Comparison of ENCODE assay signal across 13 mouse cellular contexts in genomic region chr16:9533564-9534332, GRCm38 (mm10).
DNase-seq lines count a peak whose midpoint lies in the region; ATAC-seq lines count a peak whose summit lies in the region.
"Had no signal": no experiment of that assay in that cellular context is flagged by ENCODE, and none has a peak within 500 bp of the region (broad histone marks: within the 10 kb centered on the region; RNA-seq: fewer than 3 reads in every experiment).

No protein-coding gene starts in this region.

- H3K27ac ChIP-seq in embryonic facial prominence, embryonic 10.5 days (replicated peaks): no peak overlapping the region
- H3K27ac ChIP-seq in hindbrain, embryonic 14.5 days: 0 out of 2 replicates have a peak overlapping the region, but pooled peaks have one; percentile 12
- no peak overlapping the region for H3K27ac ChIP-seq in neural tube, embryonic 11.5 days (ENCODE audit: low read depth, low read length)

- H3K36me3 ChIP-seq in embryonic facial prominence, embryonic 10.5 days (replicated peaks): no peaks in the 10 kb centered on the region
- H3K36me3 ChIP-seq in hindbrain, embryonic 14.5 days (replicated peaks; ENCODE audit: control insufficient read depth, insufficient read depth): no peaks in the 10 kb centered on the region
- no peaks in the 10 kb centered on the region for H3K36me3 ChIP-seq in neural tube, embryonic 11.5 days (ENCODE audit: control insufficient read depth, insufficient read depth, low read length)
- H3K36me3 ChIP-seq: heart, embryonic 12.5 days had no signal

- H3K9ac ChIP-seq in hindbrain, embryonic 14.5 days: no peak overlapping the region
- no peak overlapping the region for H3K9ac ChIP-seq in neural tube, embryonic 11.5 days (ENCODE audit: low read length)
- H3K9ac ChIP-seq: heart, embryonic 12.5 days had no signal

- no peak overlapping the region for H3K4me3 ChIP-seq in embryonic facial prominence, embryonic 10.5 days
- no peak overlapping the region for H3K4me3 ChIP-seq in hindbrain, embryonic 14.5 days (replicated peaks; ENCODE audit: low read length)
- no peak overlapping the region for H3K4me3 ChIP-seq in neural tube, embryonic 11.5 days (ENCODE audit: low read depth, low read length)
- H3K4me3 ChIP-seq: heart, embryonic 12.5 days had no signal

- 0 out of 2 replicates have a peak overlapping the region, but pooled peaks have one; percentile 4 for H3K4me2 ChIP-seq in hindbrain, embryonic 14.5 days (replicated peaks)
- H3K4me2 ChIP-seq in neural tube, embryonic 11.5 days (ENCODE audit: low read depth): no peak overlapping the region
- H3K4me2 ChIP-seq: heart, embryonic 12.5 days had no signal

- no peaks in the 10 kb centered on the region for H3K9me3 ChIP-seq in embryonic facial prominence, embryonic 10.5 days
- H3K9me3 ChIP-seq in hindbrain, embryonic 14.5 days (ENCODE audit: control insufficient read depth, low read length): no peaks in the 10 kb centered on the region
- H3K9me3 ChIP-seq in neural tube, embryonic 11.5 days (ENCODE audit: control insufficient read depth, low read length): no peaks in the 10 kb centered on the region

- 38% methylated on average over 9 of the region's 9 CpGs for WGBS in embryonic facial prominence, embryonic 10.5 days
- WGBS in hindbrain, embryonic 14.5 days: 8% methylated on average over 9 of the region's 9 CpGs
- 32% methylated on average over 9 of the region's 9 CpGs for WGBS in neural tube, embryonic 11.5 days

- peak; percentile 77; the same call in 1 of the 2 replicates for ATAC-seq in hindbrain, embryonic 14.5 days (ENCODE audit: low FRiP score)
- peak; percentile 85 for ATAC-seq in neural tube, embryonic 11.5 days (ENCODE audit: insufficient read depth, low FRiP score, low TSS enrichment)
- ATAC-seq: intestine, embryonic 16.5 days had no signal

- H3K27me3 ChIP-seq in embryonic facial prominence, embryonic 10.5 days (replicated peaks; ENCODE audit: low read depth, poor library complexity, severe bottlenecking): 0 out of 2 replicates have a peak, but pooled peaks cover 2% of the 10 kb centered on the region
- no peaks in the 10 kb centered on the region for H3K27me3 ChIP-seq in hindbrain, embryonic 14.5 days (ENCODE audit: control insufficient read depth, insufficient read depth, low read length)
- no peaks in the 10 kb centered on the region for H3K27me3 ChIP-seq in neural tube, embryonic 11.5 days (ENCODE audit: control insufficient read depth, insufficient read depth, low read length)
- H3K27me3 ChIP-seq: CH12.LX; heart, embryonic 12.5 days had no signal

- peaks cover 10% of the 10 kb centered on the region for H3K4me1 ChIP-seq in embryonic facial prominence, embryonic 10.5 days
- H3K4me1 ChIP-seq in hindbrain, embryonic 14.5 days (replicated peaks; ENCODE audit: control insufficient read depth, insufficient read depth, low read length): peaks cover 18% of the 10 kb centered on the region
- H3K4me1 ChIP-seq in neural tube, embryonic 11.5 days (ENCODE audit: control insufficient read depth, insufficient read depth, low read length): no peaks in the 10 kb centered on the region
- H3K4me1 ChIP-seq: heart, embryonic 12.5 days had no signal

- DNase-seq in adrenal gland, postnatal 25 days: peak; percentile 3
- DNase-seq in embryonic facial prominence, embryonic 10.5 days (ENCODE audit: low spot score): peak; percentile 14
- DNase-seq in hindbrain, embryonic 14.5 days (ENCODE audit: low spot score): peak; percentile 51
- DNase-seq in neural tube, embryonic 11.5 days (ENCODE audit: low spot score): peak; percentile 31
- no peak for DNase-seq in gastrocnemius, postnatal 4 days (ENCODE audit: low spot score in 2 of 2)
- no peak for DNase-seq in adipocyte (ENCODE audit: low spot score)
- DNase-seq in frontal cortex, postnatal 36 days (ENCODE audit: low spot score in 2 of 2): no peak
- DNase-seq in lung, postnatal 25 days (ENCODE audit: low spot score): no peak
- DNase-seq: cerebellum, adult 9-10 months; kidney, postnatal 4 days had no signal

Comparison
In these comparisons a context has a peak if more than half of its experiments do, and no peak if none do; other contexts are left out.
1. DNase-seq: peak in adrenal gland, postnatal 25 days (single experiment), embryonic facial prominence, embryonic 10.5 days (single experiment), hindbrain, embryonic 14.5 days (single experiment) and neural tube, embryonic 11.5 days (single experiment); none in gastrocnemius, postnatal 4 days (0 of 2), adipocyte (single experiment), frontal cortex, postnatal 36 days (0 of 2) and lung, postnatal 25 days (single experiment).